Mouse (Mus musculus) stomach, embryonic 16.5 days (tissue): ENCODE data around the gene Mknk2. TPM values are rescaled to one million over a fixed set of nuclear protein-coding genes. Genes with fewer than 3 reads are reported as not detected.

ENCODE experiments used
- ATAC-seq: fragments of 200-750 bp; cut with Nextera tagmentation; 2 replicates; pipeline ENCODE4 v1.8.0; 2017; ENCODE audit warnings: moderate number of reproducible peaks, moderate TSS enrichment; ENCODE audit not compliant: insufficient read depth, low FRiP score
- H3K27ac ChIP-seq: fragments of 300-500 bp; sonication (generic); 2 replicates; pipeline ENCODE4 v1.5.1; 2014; ENCODE audit warnings: low read length
- H3K27me3 ChIP-seq: fragments of 300-500 bp; sonication (generic); 2 replicates; pipeline ENCODE4 v1.6.1; 2014; ENCODE audit warnings: low read length, control low read depth, mixed read lengths; ENCODE audit not compliant: control insufficient read depth, insufficient read depth
- H3K36me3 ChIP-seq: fragments of 300-500 bp; sonication (generic); 2 replicates; pipeline ENCODE4 v1.6.1; 2014; ENCODE audit warnings: low read length; ENCODE audit not compliant: control insufficient read depth, insufficient read depth
- H3K4me1 ChIP-seq: fragments of 300-500 bp; sonication (generic); 2 replicates; pipeline ENCODE4 v1.6.1; 2014; ENCODE audit warnings: low read length, control low read depth, mixed read lengths; ENCODE audit not compliant: control insufficient read depth, insufficient read depth
- H3K4me2 ChIP-seq: fragments of 300-500 bp; sonication (generic); 2 replicates; pipeline ENCODE4 v1.6.1; 2014; ENCODE audit warnings: low read depth, low read length, mixed read lengths
- H3K4me3 ChIP-seq: fragments of 300-500 bp; sonication (generic); replicated peaks from 2 replicates; pipeline ENCODE4 v1.5.1; 2014; ENCODE audit warnings: mild to moderate bottlenecking, low read length
- H3K9ac ChIP-seq: fragments of 300-500 bp; sonication (generic); 2 replicates; pipeline ENCODE4 v1.6.1; 2014; ENCODE audit warnings: low read length
- H3K9me3 ChIP-seq: fragments of 300-500 bp; sonication (generic); replicated peaks from 2 replicates; pipeline ENCODE4 v1.6.1; 2016; ENCODE audit warnings: low read length, control low read depth; ENCODE audit not compliant: control insufficient read depth
- WGBS: fragments of 180-500 bp; shearing (Covaris S2); extraction: QIAGEN DNeasy Blood & Tissue Kit; methylation state at CpG from one replicate; pipeline ENCODE4 v1.1.7; 2014; 5-methylcytosine and 5-hydroxymethylcytosine counted together
- polyA plus RNA-seq: library from polyadenylated mRNA; unstranded; fragments of >200 nt; fragmentation: Nextera tagmentation; extraction: Ambion mirVana; gene quantifications from 2 replicates; pipeline ENCODE4 v1.2.1, GENCODE M21; 2015

Mknk2 gene
- polyA plus RNA-seq, 1 experiment from 2014 or later: 45.1 TPM

- Histone ChIP-seq H3K9ac (peak overlapping the region; percentile 89), H3K36me3 (no peaks in the 10 kb centered on the region), H3K27me3 (no peaks in the 10 kb centered on the region), H3K4me3 (peak overlapping the region; percentile 75), H3K4me1 (peaks cover 20% of the 10 kb centered on the region), H3K4me2 (peak overlapping the region; percentile 66; the same call in 1 of the 2 replicates), H3K27ac (peak overlapping the region; percentile 97), H3K9me3 (no peaks in the 10 kb centered on the region)
- under 1% methylated on average over 64 of the region's 64 CpGs for WGBS
- peak; percentile 98 for ATAC-seq
These were observed 55.8 kb downstream of the Mknk2 start for GRCm38 (mm10) chr10:80621940-80622660.

- WGBS: 2% methylated on average over 9 of the region's 9 CpGs
These were observed 56.3 kb downstream of the Mknk2 start for GRCm38 (mm10) chr10:80621690-80621939.

GRCm38 (mm10) chr10:80620796-80621689 is 56.9 kb downstream of the Mknk2 start:
- no peak for ATAC-seq
- Histone ChIP-seq H3K36me3 (no peaks in the 10 kb centered on the region), H3K9ac (peak overlapping the region; percentile 66), H3K27me3 (no peaks in the 10 kb centered on the region), H3K4me2 (peak overlapping the region; percentile 66), H3K27ac (peak overlapping the region; percentile 97), H3K9me3 (no peaks in the 10 kb centered on the region), H3K4me3 (peak overlapping the region; percentile 63), H3K4me1 (peaks cover 20% of the 10 kb centered on the region)
- WGBS: 51% methylated on average over 16 of the region's 16 CpGs

More at GRCm38 (mm10) chr10:80621690-80621939, 56.3 kb downstream of the Mknk2 start:
- Histone ChIP-seq H3K9ac (peak overlapping the region; percentile 66), H3K27ac (peak overlapping the region; percentile 97), H3K4me3 (peak overlapping the region; percentile 63), H3K9me3 (no peaks in the 10 kb centered on the region), H3K4me2 (peak overlapping the region; percentile 66), H3K4me1 (peaks cover 20% of the 10 kb centered on the region), H3K36me3 (no peaks in the 10 kb centered on the region), H3K27me3 (no peaks in the 10 kb centered on the region)
- ATAC-seq: no peak

- no peaks in the 10 kb centered on the region for H3K9me3 ChIP-seq
- no peak overlapping the region for H3K4me2 ChIP-seq
- no peak overlapping the region for H3K27ac ChIP-seq
- WGBS: 82% methylated on average over 9 of the region's 9 CpGs
- H3K4me1 ChIP-seq: peaks cover 20% of the 10 kb centered on the region
- H3K36me3 ChIP-seq: no peaks in the 10 kb centered on the region
- no peak overlapping the region for H3K4me3 ChIP-seq
- ATAC-seq: no peak
- no peaks in the 10 kb centered on the region for H3K27me3 ChIP-seq
- no peak overlapping the region for H3K9ac ChIP-seq
These were observed 57.5 kb downstream of the Mknk2 start for GRCm38 (mm10) chr10:80620365-80620764.

GRCm38 (mm10) chr10:80619465-80620244 is 58.3 kb downstream of the Mknk2 start:
- WGBS: 37% methylated on average over 8 of the region's 8 CpGs
- Histone ChIP-seq H3K9ac (no peak overlapping the region), H3K27ac (no peak overlapping the region), H3K4me3 (no peak overlapping the region), H3K4me2 (no peak overlapping the region), H3K9me3 (no peaks in the 10 kb centered on the region), H3K27me3 (no peaks in the 10 kb centered on the region), H3K36me3 (no peaks in the 10 kb centered on the region), H3K4me1 (peaks cover 18% of the 10 kb centered on the region)
- ATAC-seq: no peak

GRCm38 (mm10) chr10:80618181-80618580 is 59.7 kb downstream of the Mknk2 start:
- WGBS: 66% methylated on average over 9 of the region's 9 CpGs
- H3K9me3 ChIP-seq: no peaks in the 10 kb centered on the region

More at GRCm38 (mm10) chr10:80618181-80618580, 59.7 kb downstream of the Mknk2 start:
- Histone ChIP-seq H3K4me3 (no peak overlapping the region), H3K27ac (no peak overlapping the region), H3K4me2 (no peak overlapping the region), H3K4me1 (peaks cover 3% of the 10 kb centered on the region), H3K27me3 (no peaks in the 10 kb centered on the region), H3K9ac (no peak overlapping the region), H3K36me3 (no peaks in the 10 kb centered on the region)
- ATAC-seq: no peak

Other genes starting within 250 kb of the Mknk2 start
- 46.1 and 57.9 TPM in 2 replicates for gene Tcf3, start 244.5 kb downstream of the Mknk2 start, polyA plus RNA-seq
- 0.06 and 0.08 TPM in 2 replicates for gene Onecut3, start 183.3 kb downstream of the Mknk2 start, polyA plus RNA-seq
- gene Atp8b3, start 139.0 kb downstream of the Mknk2 start, polyA plus RNA-seq: 0.12 and 0.21 TPM in 2 replicates
- 16.7 TPM in 2 replicates for gene Rexo1, start 116.6 kb downstream of the Mknk2 start, polyA plus RNA-seq
- 8.4 and 8.7 TPM in 2 replicates for gene Klf16, start 100.8 kb downstream of the Mknk2 start, polyA plus RNA-seq
- 42.9 and 44.3 TPM in 2 replicates for gene Abhd17a, start 87.8 kb downstream of the Mknk2 start, polyA plus RNA-seq
- gene Scamp4, start 75.2 kb downstream of the Mknk2 start, polyA plus RNA-seq: 92.1 and 99.9 TPM in 2 replicates
- gene Adat3, start 75.2 kb downstream of the Mknk2 start, polyA plus RNA-seq: 5.6 and 6.7 TPM in 2 replicates
- gene Gm49322, start 72.1 kb downstream of the Mknk2 start, polyA plus RNA-seq: 3.7 and 4.8 TPM in 2 replicates
- 18.1 TPM in 2 replicates for gene Csnk1g2, start 55.3 kb downstream of the Mknk2 start, polyA plus RNA-seq
- 11.5 and 12.7 TPM in 2 replicates for gene Btbd2, start 21.0 kb downstream of the Mknk2 start, polyA plus RNA-seq
- 51.6 and 57.5 TPM in 2 replicates for gene Mob3a, start 23.9 kb upstream of the Mknk2 start, polyA plus RNA-seq
- 25.5 and 28.7 TPM in 2 replicates for gene Izumo4, start 24.1 kb upstream of the Mknk2 start, polyA plus RNA-seq
- gene Ap3d1, start 64.2 kb upstream of the Mknk2 start, polyA plus RNA-seq: 62.5 and 66.3 TPM in 2 replicates
- gene Dot1l, start 77.1 kb upstream of the Mknk2 start, polyA plus RNA-seq: 11.8 and 13.9 TPM in 2 replicates
- gene Sf3a2, start 120.1 kb upstream of the Mknk2 start, polyA plus RNA-seq: 51.3 and 53.7 TPM in 2 replicates
- 102 and 114 TPM in 2 replicates for gene Plekhj1, start 120.5 kb upstream of the Mknk2 start, polyA plus RNA-seq
- gene Amh, start 127.1 kb upstream of the Mknk2 start, polyA plus RNA-seq: not detected in 2 replicates
- 0.65 and 8.4 TPM in 2 replicates for gene Jsrp1, start 135.4 kb upstream of the Mknk2 start, polyA plus RNA-seq
- 1,560 and 1,582 TPM in 2 replicates for gene Oaz1, start 148.5 kb upstream of the Mknk2 start, polyA plus RNA-seq
- gene Lingo3, start 165.9 kb upstream of the Mknk2 start, polyA plus RNA-seq: 0.05 and 0.12 TPM in 2 replicates
- gene Lsm7, start 177.1 kb upstream of the Mknk2 start, polyA plus RNA-seq: 192 and 210 TPM in 2 replicates
- gene Sppl2b, start 177.2 kb upstream of the Mknk2 start, polyA plus RNA-seq: 40.0 and 42.7 TPM in 2 replicates
- gene Tmprss9, start 193.7 kb upstream of the Mknk2 start, polyA plus RNA-seq: 0.06 TPM in 1 of 2 replicates, not detected in the other
- gene Timm13, start 222.9 kb upstream of the Mknk2 start, polyA plus RNA-seq: 288 and 309 TPM in 2 replicates
- 43.4 and 43.9 TPM in 2 replicates for gene Lmnb2, start 240.1 kb upstream of the Mknk2 start, polyA plus RNA-seq